Mouse (Mus musculus): ENCODE data around the gene Tspan8. TPM values are rescaled to one million over a fixed set of nuclear protein-coding genes. Genes with fewer than 3 reads are reported as not detected.

The Tspan8 gene
- polyA plus RNA-seq, 1 experiment = 0.88 TPM

DNA sequence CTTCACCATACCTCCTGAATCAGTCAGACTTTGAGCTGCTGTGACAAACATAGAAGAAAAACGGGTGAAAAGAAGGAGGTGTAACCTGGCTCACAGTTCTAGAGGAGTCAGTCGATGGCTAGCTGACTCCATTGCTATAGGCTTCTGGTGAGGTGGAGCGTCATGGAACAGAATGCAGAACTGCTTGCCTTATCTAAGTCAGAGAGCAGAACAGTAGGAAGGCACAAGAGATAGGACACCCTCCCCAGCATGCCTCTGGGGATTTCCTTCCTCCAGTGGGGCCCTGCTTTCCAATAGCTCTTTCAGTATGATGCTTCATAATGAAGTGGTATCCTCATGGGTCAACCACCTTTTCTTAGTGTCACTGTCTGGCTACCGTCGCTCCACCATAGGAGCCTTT is 66.1 kb downstream of the Tspan8 start:
- Histone ChIP-seq H3K36me3 (ENCODE audit: control insufficient read depth) (no peaks in the 10 kb centered on the region), H3K9me3 (ENCODE audit: control insufficient read depth, low read length) (peaks cover 3% of the 10 kb centered on the region), H3K4me3 (replicated peaks) (no peak overlapping the region), H3K27me3 (ENCODE audit: control insufficient read depth) (no peaks in the 10 kb centered on the region), H3K4me1 (ENCODE audit: control insufficient read depth) (no peaks in the 10 kb centered on the region)
- TF ChIP-seq TAL1 (IDR thresholded peaks at IDR 0.05; ENCODE audit: low read length) (no peak), GATA1 (IDR thresholded peaks at IDR 0.05; ENCODE audit: low read length) (no peak)

DNA sequence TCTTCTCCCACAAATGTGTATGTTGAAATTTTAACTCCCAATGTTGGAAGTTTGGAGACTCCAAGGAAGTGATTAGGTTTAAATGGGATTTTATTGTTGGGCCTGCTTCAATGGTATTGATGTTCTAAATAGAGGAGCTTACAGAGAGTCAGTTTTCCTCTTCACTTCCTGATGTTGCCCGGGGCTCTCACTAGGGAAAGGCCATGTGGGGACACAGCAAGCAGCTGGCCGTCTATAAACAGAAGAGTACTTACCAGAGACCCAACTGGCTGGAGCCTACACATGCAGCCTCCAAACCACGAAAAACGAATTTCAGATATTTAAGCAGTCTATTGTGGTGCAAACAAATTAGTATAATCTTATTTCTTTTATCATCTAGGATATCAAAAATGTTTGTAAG is 75.3 kb downstream of the Tspan8 start:
- no peaks in the 10 kb centered on the region for H3K4me1 ChIP-seq (ENCODE audit: control insufficient read depth)
- peaks cover 4% of the 10 kb centered on the region; the same call in 1 of the 2 replicates for H3K9me3 ChIP-seq (ENCODE audit: control insufficient read depth, low read length)
- H3K27me3 ChIP-seq (ENCODE audit: control insufficient read depth) = no peaks in the 10 kb centered on the region
- no peak for TF ChIP-seq TAL1 (IDR thresholded peaks at IDR 0.05; ENCODE audit: low read length)
- TF ChIP-seq GATA1 (IDR thresholded peaks at IDR 0.05; ENCODE audit: low read length) = no peak
- H3K36me3 ChIP-seq (ENCODE audit: control insufficient read depth) = no peaks in the 10 kb centered on the region
- H3K4me3 ChIP-seq (replicated peaks) = no peak overlapping the region

DNA sequence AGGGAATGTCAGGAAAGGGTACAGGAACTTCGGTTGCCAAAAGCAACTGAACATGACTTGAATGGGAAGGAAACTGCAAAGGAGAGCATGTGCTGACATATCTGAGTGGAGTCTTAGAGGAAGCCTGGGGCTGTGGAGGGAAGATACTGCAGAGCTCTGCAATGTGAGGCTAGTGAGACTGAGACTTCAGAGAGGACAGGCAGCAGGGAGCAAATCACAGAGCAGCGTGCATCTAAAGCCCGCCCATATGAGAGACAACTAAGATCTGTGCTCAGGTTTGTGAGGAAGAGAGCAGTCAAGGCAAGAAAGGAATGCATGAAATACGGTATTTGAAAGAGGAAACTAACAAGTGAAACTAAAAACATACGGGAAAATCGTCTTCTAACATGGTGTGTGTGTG is 76.3 kb downstream of the Tspan8 start:
- no peaks in the 10 kb centered on the region for H3K27me3 ChIP-seq (ENCODE audit: control insufficient read depth)
- H3K4me1 ChIP-seq (ENCODE audit: control insufficient read depth) = no peaks in the 10 kb centered on the region
- TF ChIP-seq TAL1 (IDR thresholded peaks at IDR 0.05; ENCODE audit: low read length) = no peak
- no peak for TF ChIP-seq GATA1 (IDR thresholded peaks at IDR 0.05; ENCODE audit: low read length)
- no peak overlapping the region for H3K4me3 ChIP-seq (replicated peaks)
- peaks cover 4% of the 10 kb centered on the region; the same call in 1 of the 2 replicates for H3K9me3 ChIP-seq (ENCODE audit: control insufficient read depth, low read length)
- H3K36me3 ChIP-seq (ENCODE audit: control insufficient read depth) = no peaks in the 10 kb centered on the region

DNA sequence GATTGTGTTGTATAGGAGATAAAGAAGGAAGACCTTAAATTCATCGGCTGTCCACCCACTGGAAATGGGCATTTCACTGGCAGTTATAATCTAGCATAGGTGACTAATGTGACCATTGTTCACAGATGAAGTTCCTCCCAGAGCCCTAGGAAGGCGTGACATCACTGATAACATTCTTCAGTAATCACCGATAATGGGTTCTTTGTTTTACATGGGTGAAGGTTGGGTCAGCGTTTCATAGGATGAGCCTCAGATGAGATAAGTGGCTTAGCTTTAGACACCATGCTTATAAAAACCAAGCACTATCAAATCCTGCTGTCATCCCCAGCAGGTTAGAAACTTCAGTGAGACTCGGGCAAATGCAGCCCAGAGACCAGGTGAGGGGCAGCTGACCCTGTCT is 77.4 kb downstream of the Tspan8 start:
- Histone ChIP-seq H3K9me3 (ENCODE audit: control insufficient read depth, low read length) (peaks cover 4% of the 10 kb centered on the region; the same call in 1 of the 2 replicates), H3K27me3 (ENCODE audit: control insufficient read depth) (no peaks in the 10 kb centered on the region), H3K4me1 (ENCODE audit: control insufficient read depth) (no peaks in the 10 kb centered on the region), H3K36me3 (ENCODE audit: control insufficient read depth) (no peaks in the 10 kb centered on the region), H3K4me3 (replicated peaks) (no peak overlapping the region)
- no peak for TF ChIP-seq TAL1 (IDR thresholded peaks at IDR 0.05; ENCODE audit: low read length)
- TF ChIP-seq GATA1 (IDR thresholded peaks at IDR 0.05; ENCODE audit: low read length) = no peak

DNA sequence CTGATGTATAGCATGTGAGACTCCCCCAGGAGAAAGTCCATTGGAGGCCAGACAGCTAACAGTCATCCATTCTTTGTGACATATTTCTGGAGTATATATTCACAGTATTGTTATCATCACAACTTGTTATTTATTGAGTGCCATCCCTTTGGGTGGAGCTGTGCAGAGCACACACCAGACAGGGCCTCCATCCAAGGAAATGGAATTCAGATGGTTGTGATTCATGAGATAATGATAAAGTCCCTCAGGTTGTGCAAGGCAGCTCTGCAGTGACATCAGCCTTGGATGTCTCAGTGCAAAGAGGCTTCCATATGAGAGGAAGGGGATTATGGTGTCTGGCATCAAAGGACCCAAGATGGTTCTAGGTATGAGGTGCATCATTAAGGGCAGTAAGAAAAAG is 80.1 kb downstream of the Tspan8 start:
- H3K4me3 ChIP-seq (replicated peaks) = no peak overlapping the region
- no peaks in the 10 kb centered on the region for H3K4me1 ChIP-seq (ENCODE audit: control insufficient read depth)
- TF ChIP-seq GATA1 (IDR thresholded peaks at IDR 0.05; ENCODE audit: low read length) (no peak), TAL1 (IDR thresholded peaks at IDR 0.05; ENCODE audit: low read length) (no peak)
- H3K36me3 ChIP-seq (ENCODE audit: control insufficient read depth) = no peaks in the 10 kb centered on the region
- H3K9me3 ChIP-seq (ENCODE audit: control insufficient read depth, low read length) = peaks cover 4% of the 10 kb centered on the region; the same call in 1 of the 2 replicates
- H3K27me3 ChIP-seq (ENCODE audit: control insufficient read depth) = no peaks in the 10 kb centered on the region

GRCm38 (mm10) chr10:115897235-115897634 is 80.6 kb downstream of the Tspan8 start:
- Histone ChIP-seq H3K4me3 (replicated peaks) (no peak overlapping the region), H3K36me3 (ENCODE audit: control insufficient read depth) (no peaks in the 10 kb centered on the region), H3K4me1 (ENCODE audit: control insufficient read depth) (no peaks in the 10 kb centered on the region), H3K27me3 (ENCODE audit: control insufficient read depth) (no peaks in the 10 kb centered on the region), H3K9me3 (ENCODE audit: control insufficient read depth, low read length) (peaks cover 4% of the 10 kb centered on the region; the same call in 1 of the 2 replicates)
- TF ChIP-seq GATA1 (IDR thresholded peaks at IDR 0.05; ENCODE audit: low read length) (no peak), TAL1 (IDR thresholded peaks at IDR 0.05; ENCODE audit: low read length) (no peak)

Other genes with a start within 250 kb of the Tspan8 start
- gene A930009A15Rik, start 246.8 kb upstream of the Tspan8 start, polyA plus RNA-seq (2012) = not detected in 2 replicates
- not detected in 2 replicates for gene Lgr5, start 229.1 kb upstream of the Tspan8 start, polyA plus RNA-seq (2012)
- not detected in 2 replicates for gene Ptprr, start 201.4 kb downstream of the Tspan8 start, polyA plus RNA-seq (2012)

All from erythroblast, embryonic 14.5 days (primary cell).